Mouse (Mus musculus): Measurements from ENCODE around the gene Adcy5.

DNA sequence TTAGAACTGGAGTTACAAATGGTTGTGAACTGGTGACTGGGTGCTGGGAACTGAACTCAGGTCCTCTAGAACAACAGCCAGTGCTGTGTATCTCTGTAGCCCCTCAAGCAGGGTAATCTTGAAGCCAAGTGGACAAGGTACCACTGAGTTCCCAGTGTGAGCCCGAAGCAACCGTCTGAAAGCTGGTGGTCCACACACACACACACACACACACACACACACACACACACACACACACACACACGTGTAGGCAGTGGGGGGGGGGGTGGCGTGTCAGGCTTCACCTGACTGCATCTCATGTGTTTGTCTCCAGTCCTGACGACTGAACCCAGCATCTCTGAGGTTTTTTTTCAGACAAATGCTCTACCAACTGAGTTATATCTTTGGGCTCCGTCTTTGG is 145.5 kb downstream of the Adcy5 start:
- no peak for TF ChIP-seq MYOD1 (IDR thresholded peaks at IDR 0.05; ENCODE audit: control insufficient read depth in 1 of 3, insufficient read length in 2 of 3, low read depth in 2 of 3)
- no peak for TF ChIP-seq POLR2A (IDR thresholded peaks at IDR 0.05; ENCODE audit: insufficient read length, low read depth)
- no peak for TF ChIP-seq E2F4 (IDR thresholded peaks at IDR 0.05; ENCODE audit: insufficient read depth)
